Comparison of ENCODE assay signal across 9 mouse cellular contexts in genomic region chr4:128688513-128688913, GRCm38 (mm10). TPM values are rescaled to one million over a fixed set of nuclear protein-coding genes. Genes with fewer than 3 reads are reported as not detected.
A peak's percentile ranks its signal among the peaks of the same experiment; 100 is the strongest.
DNase-seq lines count a peak whose midpoint lies in the region; ATAC-seq and TF ChIP-seq lines count a peak whose summit lies in the region.
"Had no signal": no experiment of that assay in that cellular context is flagged by ENCODE, and none has a peak within 500 bp of the region (broad histone marks: within the 10 kb centered on the region; RNA-seq: fewer than 3 reads in every experiment).

No protein-coding gene starts in this region.

- no peaks in the 10 kb centered on the region for H3K9me3 ChIP-seq in hindbrain, embryonic 11.5 days (ENCODE audit: control insufficient read depth, low read length)
- no peaks in the 10 kb centered on the region for H3K9me3 ChIP-seq in midbrain, embryonic 15.5 days
- no peaks in the 10 kb centered on the region for H3K9me3 ChIP-seq in heart, embryonic 11.5 days (replicated peaks; ENCODE audit: control insufficient read depth, low read length)

- peak overlapping the region; percentile 22; the same call in 1 of the 2 replicates for H3K27ac ChIP-seq in left cerebral cortex, adult 2 months
- H3K27ac ChIP-seq in hindbrain, embryonic 11.5 days (ENCODE audit: low read depth, low read length), result peak overlapping the region; percentile 58
- H3K27ac ChIP-seq in midbrain, embryonic 15.5 days, result peak overlapping the region; percentile 60
- no peak overlapping the region for H3K27ac ChIP-seq in heart, embryonic 11.5 days (ENCODE audit: low read depth, low read length)

- DNase-seq in left cerebral cortex, adult 2 months (ENCODE audit: extremely low spot score in 1 of 2, low spot score in 2 of 2), result no peak
- DNase-seq in left cerebral cortex, adult 11 months (ENCODE audit: low spot score), result no peak
- peak; percentile 13 for DNase-seq in T-cell, adult 2 months (ENCODE audit: low spot score)
- DNase-seq in hindbrain, embryonic 11.5 days (ENCODE audit: low spot score), result peak; percentile 61
- no peak for DNase-seq in lung, adult 18-20 months
- DNase-seq in cerebellum, adult 11 months, result no peak
- DNase-seq: cerebellum, adult 11-12 months had no signal

- intact Hi-C loops in left cerebral cortex, adult 2 months (cut with DNase I), result loop anchor here (2.0 kb wide), 1 partner anchor 34 kb away; the partner anchor contains the start of gene Phc2

- peak; percentile 45 for ATAC-seq in hindbrain, embryonic 11.5 days (ENCODE audit: low FRiP score)
- ATAC-seq in midbrain, embryonic 15.5 days (replicated peaks), result peak; percentile 65; the same call in 1 of the 2 replicates
- no peak for ATAC-seq in heart, embryonic 11.5 days (replicated peaks; ENCODE audit: insufficient number of reproducible peaks, low FRiP score, low TSS enrichment)

- 65% methylated on average over 6 of the region's 6 CpGs for WGBS in hindbrain, embryonic 11.5 days
- WGBS in midbrain, embryonic 15.5 days, result 49% methylated on average over 6 of the region's 6 CpGs
- 53% methylated on average over 6 of the region's 6 CpGs for WGBS in heart, embryonic 11.5 days (ENCODE audit: insufficient replicate concordance)

- no peak overlapping the region for H3K9ac ChIP-seq in hindbrain, embryonic 11.5 days (ENCODE audit: low read depth, low read length)
- peak overlapping the region; percentile 29; the same call in 1 of the 2 replicates for H3K9ac ChIP-seq in midbrain, embryonic 15.5 days
- no peak overlapping the region for H3K9ac ChIP-seq in heart, embryonic 11.5 days (ENCODE audit: low read depth, low read length)

- H3K27me3 ChIP-seq in hindbrain, embryonic 11.5 days (ENCODE audit: control insufficient read depth, insufficient read depth, low read length), result no peaks in the 10 kb centered on the region
- no peaks in the 10 kb centered on the region for H3K27me3 ChIP-seq in midbrain, embryonic 15.5 days (replicated peaks)
- no peaks in the 10 kb centered on the region for H3K27me3 ChIP-seq in heart, embryonic 11.5 days (ENCODE audit: control insufficient read depth, insufficient read depth, low read length)

- no peaks in the 10 kb centered on the region for H3K36me3 ChIP-seq in hindbrain, embryonic 11.5 days (ENCODE audit: control insufficient read depth, insufficient read depth, low read length)
- H3K36me3 ChIP-seq in midbrain, embryonic 15.5 days (replicated peaks), result no peaks in the 10 kb centered on the region
- H3K36me3 ChIP-seq in heart, embryonic 11.5 days (ENCODE audit: control insufficient read depth, insufficient read depth, low read length), result no peaks in the 10 kb centered on the region

- H3K4me2 ChIP-seq in hindbrain, embryonic 11.5 days (replicated peaks; ENCODE audit: low read depth, low read length), result no peak overlapping the region
- peak overlapping the region; percentile 43 for H3K4me2 ChIP-seq in midbrain, embryonic 15.5 days
- no peak overlapping the region for H3K4me2 ChIP-seq in heart, embryonic 11.5 days

- H3K4me1 ChIP-seq in hindbrain, embryonic 11.5 days (replicated peaks; ENCODE audit: control insufficient read depth, insufficient read depth, low read length), result peaks cover 4% of the 10 kb centered on the region; the same call in 1 of the 2 replicates
- peaks cover 55% of the 10 kb centered on the region for H3K4me1 ChIP-seq in midbrain, embryonic 15.5 days
- peaks cover 5% of the 10 kb centered on the region for H3K4me1 ChIP-seq in heart, embryonic 11.5 days (ENCODE audit: control insufficient read depth, insufficient read depth, low read length)

- no peak overlapping the region for H3K4me3 ChIP-seq in left cerebral cortex, adult 2 months
- H3K4me3 ChIP-seq in hindbrain, embryonic 11.5 days (ENCODE audit: low read depth, low read length), result no peak overlapping the region
- H3K4me3 ChIP-seq in midbrain, embryonic 15.5 days, result peak overlapping the region; percentile 25
- no peak overlapping the region for H3K4me3 ChIP-seq in heart, embryonic 11.5 days (ENCODE audit: low read depth, low read length)

- TF ChIP-seq CTCF in left cerebral cortex, adult 2 months (IDR thresholded peaks at IDR 0.05), result no peak

RNA-seq across cellular contexts. Expression of gene Phc2, which starts 34.0 kb away (rescaled TPM):
- total RNA-seq in left cerebral cortex, adult 2 months (2021), result 10 to 100 TPM; 84.8 to 90.6 TPM
- polyA plus RNA-seq in hindbrain, embryonic 11.5 days (2014; fragmentation: Nextera tagmentation; extraction: Ambion mirVana), result 46.8 and 92.2 TPM in 2 replicates
- polyA plus RNA-seq in midbrain, embryonic 15.5 days (2015; fragmentation: Nextera tagmentation; extraction: Ambion mirVana), result 70.0 and 72.2 TPM in 2 replicates
- 30.8 and 31.7 TPM in 2 replicates for polyA plus RNA-seq in heart, embryonic 11.5 days (2014; fragmentation: Nextera tagmentation; extraction: Ambion mirVana)

Comparison
In these comparisons a context has a peak if more than half of its experiments do, and no peak if none do; other contexts are left out.
1. DNase-seq: peak in T-cell, adult 2 months (single experiment) and hindbrain, embryonic 11.5 days (single experiment); none in left cerebral cortex, adult 2 months (0 of 2), left cerebral cortex, adult 11 months (single experiment), lung, adult 18-20 months (0 of 2) and cerebellum, adult 11 months (single experiment).